Mouse (Mus musculus) brain, adult 10 weeks (tissue): Measurements from ENCODE around the gene Rbfox2. TPM values are rescaled to one million over a fixed set of nuclear protein-coding genes. Genes with fewer than 3 reads are reported as not detected.

Source experiments
- polyA plus RNA-seq: library from polyadenylated mRNA; stranded (reverse); fragments of 350-450 nt; fragmentation: Illumina TruSeq; extraction: RNeasy Lipid Tissue Mini Kit (QIAGEN cat#74804); gene quantifications from one replicate; pipeline ENCODE4 v1.2.3, GENCODE M21; 2015; ENCODE audit warnings: low read depth, low replicate concordance

The Rbfox2 gene
- polyA plus RNA-seq = 132 TPM

DNA sequence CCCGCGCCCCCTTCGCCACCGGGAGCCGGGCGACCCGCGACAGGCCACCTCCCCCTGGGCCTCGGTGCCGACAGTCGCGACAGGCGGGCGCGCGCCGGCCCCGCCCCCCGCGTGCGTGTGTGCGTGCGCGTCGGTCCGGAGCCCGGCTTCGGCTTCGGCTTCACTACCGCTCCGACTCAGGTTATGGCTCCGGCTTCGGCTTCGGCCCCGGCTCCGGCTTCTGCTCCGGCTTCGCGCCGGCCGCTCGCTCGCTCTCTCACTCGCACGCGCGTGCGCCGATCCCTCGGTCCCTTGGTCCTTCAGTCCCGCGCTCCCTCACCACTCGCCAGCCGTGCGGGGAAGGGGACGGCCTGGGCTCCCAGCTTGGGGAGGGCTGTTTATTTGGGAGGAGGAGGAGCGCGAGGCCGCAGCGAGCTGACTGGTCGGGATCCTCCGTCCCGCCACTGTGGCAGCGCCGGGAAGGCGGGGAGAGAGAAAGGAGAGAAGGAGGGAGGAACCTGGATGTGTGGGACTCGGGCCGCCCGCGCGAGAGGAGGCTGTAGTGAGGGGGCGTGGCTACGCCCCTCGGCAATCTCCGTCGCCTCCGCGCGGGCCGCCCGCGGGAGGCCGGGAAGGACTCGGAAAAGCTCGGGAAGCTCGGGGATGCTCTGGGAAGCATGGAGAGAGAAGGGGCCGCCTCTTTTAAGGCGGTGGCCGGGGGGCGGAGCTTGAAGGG is at the start of gene Rbfox2:
TSS of gene Rbfox2 (minus strand) at position 458 of the 715 bp plus-strand sequence.

DNA sequence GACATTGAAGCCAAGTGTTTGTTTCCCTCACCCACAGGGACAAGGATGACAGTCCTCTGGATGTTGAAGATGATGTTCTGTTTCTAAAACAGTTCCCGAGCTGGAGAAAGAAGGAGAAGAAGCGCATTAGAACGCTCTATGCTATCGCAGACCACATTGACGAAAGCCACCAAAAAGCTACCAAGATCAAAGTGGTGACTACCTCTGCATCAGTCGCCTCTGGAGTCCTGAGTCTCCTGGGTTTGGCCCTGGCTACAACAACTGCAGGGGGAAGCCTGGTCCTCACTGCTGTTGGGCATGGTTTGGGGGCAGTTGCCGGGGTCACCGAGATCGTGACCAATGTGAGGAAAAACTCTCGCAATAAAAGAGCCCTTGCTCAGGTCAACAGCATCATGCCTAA is 256.2 kb downstream of the Rbfox2 start, which contains the start of gene Mb:
TSS of gene Mb (minus strand) at position 101 of the 400 bp plus-strand sequence.

DNA sequence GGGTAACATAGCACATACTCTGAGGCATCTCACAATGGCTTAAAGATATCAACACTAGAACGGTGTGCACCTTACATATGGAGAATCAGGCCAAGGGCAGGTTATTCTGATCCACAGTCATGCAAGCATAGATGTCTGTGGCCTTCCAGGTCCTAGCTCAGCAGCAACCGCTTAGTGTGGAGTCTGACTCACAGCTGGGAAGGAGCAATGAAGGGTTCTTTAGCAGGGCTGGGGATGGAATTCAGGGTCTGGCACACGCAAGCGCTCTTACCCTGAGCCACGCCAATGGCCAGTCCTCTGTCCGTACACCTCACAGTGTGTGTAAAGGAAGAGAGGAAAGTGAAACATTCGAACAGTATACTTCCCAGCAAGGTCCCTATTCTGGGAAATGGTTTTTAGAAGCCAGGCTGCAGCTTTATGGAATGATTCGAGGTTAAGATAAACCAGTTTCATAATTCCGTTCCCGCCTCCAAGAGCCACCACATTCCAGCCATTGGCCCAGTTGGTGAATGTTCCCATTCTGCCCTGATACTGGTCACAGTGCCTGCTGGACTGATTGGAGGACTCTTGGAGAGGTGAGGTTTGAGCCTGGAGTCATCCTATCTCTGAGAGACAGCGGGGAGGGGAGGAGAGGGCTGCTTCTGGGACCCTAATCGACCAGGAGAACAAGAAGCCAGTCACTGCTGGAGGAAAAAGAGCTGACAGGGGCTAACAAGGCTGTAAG is 262.0 kb downstream of the Rbfox2 start, which contains the start of gene Apol6:
TSS of gene Apol6 (plus strand) at position 133 of the 724 bp plus-strand sequence.

Other genes with a start within 250 kb of the Rbfox2 start
- 0.19 TPM for gene Apol7a, start 92.1 kb upstream of the Rbfox2 start, polyA plus RNA-seq
- 0.39 TPM for gene Apol9a, start 104.1 kb upstream of the Rbfox2 start, polyA plus RNA-seq
- gene Apol7b, start 140.5 kb upstream of the Rbfox2 start, polyA plus RNA-seq = not detected
- gene Apol10a, start 170.0 kb upstream of the Rbfox2 start, polyA plus RNA-seq = not detected
- not detected for gene Apol11a, start 201.3 kb upstream of the Rbfox2 start, polyA plus RNA-seq
- not detected for gene Apol7c, start 226.3 kb upstream of the Rbfox2 start, polyA plus RNA-seq